Mouse (Mus musculus) kidney, adult 2 months (tissue): ENCODE measurements around the gene Ighmbp2.
A peak's percentile ranks its signal among the peaks of the same experiment; 100 is the strongest.

ENCODE experiments used
- CTCF ChIP-seq: fragments of 200-500 bp; conservative IDR thresholded peaks from 2 replicates; pipeline ENCODE4 v1.5.1; 2011; ENCODE audit warnings: low read depth, mild to moderate bottlenecking, control low read depth, low read length, moderate library complexity, mixed read lengths; ENCODE audit not compliant: insufficient read depth, insufficient read length
- POLR2A ChIP-seq: fragments of 200-500 bp; IDR thresholded peaks from one replicate; pipeline ENCODE4 v1.6.1; 2011; ENCODE audit warnings: low read depth, low read length, control low read depth

GRCm38 (mm10) chr19:3322261-3322969, 39.6 kb upstream of the Ighmbp2 start, which contains the start of gene Cpt1a:
- peak; percentile 58 for TF ChIP-seq CTCF
- no peak for TF ChIP-seq POLR2A
